Mouse (Mus musculus) effector memory CD4-positive, alpha-beta T cell, adult 7 months (primary cell): ENCODE measurements around the gene Soga1. TPM values are rescaled to one million over a fixed set of nuclear protein-coding genes. Genes with fewer than 3 reads are reported as not detected.

Experiments
- polyA plus RNA-seq: library from polyadenylated mRNA; unstranded; fragments of 100-300 nt; shearing (Covaris generic); gene quantifications from one replicate; pipeline ENCODE4 v1.2.1, GENCODE M21; 2017

Soga1 gene
- 0.39 TPM for polyA plus RNA-seq

DNA sequence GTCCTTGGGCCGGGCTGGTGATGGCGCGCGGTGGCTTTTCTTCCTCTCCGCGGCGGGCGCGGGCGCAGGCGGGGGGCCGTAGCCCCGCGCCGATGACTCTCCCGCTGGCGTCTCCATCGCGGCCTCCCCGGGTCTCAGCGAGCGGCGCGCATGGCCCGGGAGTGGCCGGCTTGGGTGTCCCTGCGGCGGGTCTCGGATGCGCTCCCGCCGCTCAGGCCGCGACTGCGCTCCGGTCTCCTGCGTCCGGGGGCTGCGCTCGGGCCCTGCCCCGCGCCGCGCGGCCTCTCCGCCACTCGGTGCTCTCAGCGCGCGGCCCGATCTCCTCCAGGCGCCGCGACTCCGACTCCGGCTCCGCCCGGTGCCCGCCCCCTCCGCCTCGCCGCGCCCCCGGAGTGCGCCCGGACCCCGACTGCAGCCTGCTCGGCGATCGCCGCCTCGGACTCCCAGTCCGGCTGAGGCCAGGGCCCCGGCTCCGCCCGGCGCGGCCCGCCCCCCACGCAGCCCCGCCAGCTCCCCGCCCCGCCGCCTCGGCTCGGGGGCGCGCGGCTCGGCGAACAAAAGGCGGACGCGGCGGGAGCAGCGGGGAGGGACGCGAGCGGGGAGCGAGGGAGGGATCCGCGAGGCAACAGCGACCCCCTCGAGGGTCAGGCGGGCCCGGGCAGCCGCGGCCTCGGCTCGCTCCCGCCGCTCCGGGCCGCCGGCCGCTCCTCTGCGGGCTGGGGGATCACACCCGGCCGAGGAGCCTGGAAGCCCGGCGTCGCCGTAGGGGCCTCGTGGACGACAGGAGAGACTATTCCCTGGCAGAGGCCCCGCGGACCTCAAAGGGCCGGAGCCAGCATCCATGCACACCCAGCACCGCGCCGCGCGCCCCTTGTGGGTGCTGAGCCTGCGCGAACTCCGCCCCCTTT, at the start of gene Soga1:
Gene Soga1, minus strand, starts transcription at position 462 of the 908 bp plus-strand sequence.

DNA sequence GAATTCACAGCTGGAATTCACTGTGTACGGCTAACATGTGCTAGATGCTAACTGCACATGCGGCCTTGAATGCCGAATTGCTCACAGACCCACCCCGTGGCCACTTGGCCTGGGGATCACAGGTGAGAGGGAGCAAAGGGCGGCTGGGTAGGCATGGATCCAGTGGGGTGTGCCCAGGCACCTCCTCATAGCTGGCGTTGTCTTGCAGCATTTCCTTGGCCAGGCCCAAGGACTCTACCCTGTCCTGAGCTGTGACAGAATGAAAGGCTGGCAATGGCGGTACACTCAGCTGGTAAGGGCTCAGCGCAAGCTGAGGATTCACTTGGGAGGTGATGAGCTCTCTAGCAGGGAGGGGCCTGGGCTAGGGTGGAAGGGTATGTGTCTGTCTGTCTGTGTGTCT, 7.7 kb upstream of the Soga1 start, which contains the start of gene Tldc2:
Gene Tldc2, plus strand, starts transcription at position 260 of the 400 bp plus-strand sequence.

DNA sequence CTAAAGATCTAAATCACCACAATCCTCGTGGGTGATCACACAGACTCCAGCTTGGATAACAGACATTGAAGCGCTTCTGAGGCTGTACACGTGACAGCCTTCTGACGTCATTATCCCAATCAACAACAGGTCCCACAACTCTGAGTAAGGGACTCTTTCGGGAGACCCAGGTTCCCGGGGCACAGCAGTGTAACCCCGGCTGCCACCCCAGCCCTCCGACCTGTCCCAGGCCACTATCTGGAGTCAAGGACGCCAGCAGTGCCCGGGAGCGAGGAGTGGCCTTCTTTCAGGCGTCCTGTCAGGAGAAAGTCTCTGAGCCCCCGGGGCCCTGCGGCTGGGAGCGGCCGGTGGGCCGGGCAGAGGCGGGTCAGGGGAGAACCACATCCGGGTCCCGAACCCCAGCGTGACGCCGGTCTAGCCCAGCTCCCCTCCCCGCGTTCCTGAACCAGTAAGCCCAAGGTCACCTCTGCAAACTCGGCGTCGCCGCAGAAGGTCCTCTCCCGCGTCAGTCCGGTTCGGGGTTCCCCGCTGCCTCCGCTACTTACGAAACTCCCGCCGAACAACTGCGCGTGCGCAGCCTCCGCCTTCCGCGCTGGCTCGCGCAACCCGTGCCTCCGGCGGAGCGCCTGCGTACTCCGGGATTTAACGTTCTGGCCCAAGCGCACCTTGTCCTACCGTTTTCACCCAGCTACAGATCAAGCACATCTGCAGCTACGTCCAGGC, 72.4 kb downstream of the Soga1 start, which contains the start of gene Dsn1:
Gene Dsn1, minus strand, starts transcription at position 644 of the 723 bp plus-strand sequence.

DNA sequence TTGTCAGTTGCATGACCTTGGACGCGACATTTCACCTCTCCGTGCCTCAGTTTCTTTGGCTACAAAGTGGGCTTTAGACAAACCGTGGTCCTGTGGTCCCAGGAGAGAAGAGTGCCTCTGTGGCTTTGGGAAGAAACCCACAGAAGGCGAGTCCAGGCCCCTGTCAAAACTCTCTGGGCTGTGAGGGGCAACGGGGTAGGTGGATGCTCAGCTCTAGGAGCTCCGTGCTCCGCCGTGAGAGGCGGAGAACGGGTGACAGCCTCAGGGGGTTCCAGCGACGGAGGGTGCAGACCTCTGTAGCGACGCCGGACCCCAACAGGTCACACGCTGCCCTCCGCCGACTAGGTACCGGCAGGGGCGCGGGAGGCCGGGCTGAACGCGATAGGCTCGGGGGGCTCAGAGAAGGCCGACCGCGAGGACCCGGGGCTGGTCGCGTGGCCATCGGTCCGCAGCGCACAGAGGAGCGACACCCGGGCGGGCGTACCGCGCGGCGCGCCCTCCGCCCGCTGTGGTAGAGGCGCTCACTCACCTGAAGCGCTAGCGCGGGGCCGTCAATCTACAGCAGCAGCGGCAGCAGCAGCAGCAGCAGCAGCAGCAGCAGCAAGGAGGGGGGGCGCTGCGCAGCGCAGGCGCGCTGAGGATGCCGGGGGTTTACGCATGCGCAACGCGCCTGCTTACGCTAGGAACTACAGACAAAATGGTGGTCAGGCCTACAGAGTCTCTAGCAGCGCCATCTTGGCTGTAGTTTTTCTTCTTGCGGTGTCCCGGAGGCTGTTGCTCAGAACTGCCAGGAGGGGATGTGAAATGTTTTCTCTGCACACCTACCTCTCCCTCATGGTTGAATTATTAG, 87.4 kb downstream of the Soga1 start, which contains the start of gene Ndrg3:
Gene Ndrg3, minus strand, starts transcription at position 587 of the 850 bp plus-strand sequence.

Other genes starting within 250 kb of the Soga1 start
- gene Tgif2, start 239.2 kb downstream of the Soga1 start, polyA plus RNA-seq = 92.8 TPM
- gene 4930518I15Rik, start 221.3 kb downstream of the Soga1 start, polyA plus RNA-seq = 3.2 TPM
- 93.0 TPM for gene Rab5if, start 216.1 kb downstream of the Soga1 start, polyA plus RNA-seq
- gene Sla2, start 192.1 kb downstream of the Soga1 start, polyA plus RNA-seq = 62.0 TPM
- 51.7 TPM for gene Ndrg3, start 87.2 kb downstream of the Soga1 start, polyA plus RNA-seq
- 20.3 TPM for gene Dsn1, start 72.1 kb downstream of the Soga1 start, polyA plus RNA-seq
- not detected for gene Tldc2, start 7.8 kb upstream of the Soga1 start, polyA plus RNA-seq
- gene Samhd1, start 56.0 kb upstream of the Soga1 start, polyA plus RNA-seq = 289 TPM
- gene Rbl1, start 125.3 kb upstream of the Soga1 start, polyA plus RNA-seq = 32.3 TPM
- gene Rpn2, start 199.8 kb upstream of the Soga1 start, polyA plus RNA-seq = 197 TPM
- 0.11 TPM for gene Mroh8, start 200.3 kb upstream of the Soga1 start, polyA plus RNA-seq